In genomic region chr9:3030677-3031318, GRCm38 (mm10) we compare ENCODE assay signal across 12 mouse cellular contexts. TPM values are rescaled to one million over a fixed set of nuclear protein-coding genes. Genes with fewer than 3 reads are reported as not detected.
DNase-seq lines count a peak whose midpoint lies in the region; ATAC-seq lines count a peak whose summit lies in the region.
"Not testable (repeated sequence)": the region's sequence is repeated elsewhere in the genome, so short reads cannot be mapped to it uniquely, and the experiment has no call there.
"Had no signal": no experiment of that assay in that cellular context is flagged by ENCODE, and none has a peak within 500 bp of the region (broad histone marks: within the 10 kb centered on the region; RNA-seq: fewer than 3 reads in every experiment).

No protein-coding gene starts in this region.

- not testable (repeated sequence) for H3K36me3 ChIP-seq in forebrain, embryonic 13.5 days (ENCODE audit: poor library complexity, severe bottlenecking); hindbrain, embryonic 12.5 days; limb, embryonic 10.5 days

- not testable (repeated sequence) for H3K4me1 ChIP-seq in forebrain, embryonic 13.5 days; hindbrain, embryonic 12.5 days; limb, embryonic 10.5 days

- not testable (repeated sequence) for H3K27me3 ChIP-seq in forebrain, embryonic 13.5 days; hindbrain, embryonic 12.5 days; limb, embryonic 10.5 days (ENCODE audit: low read depth, poor library complexity, severe bottlenecking)

- H3K27ac ChIP-seq in forebrain, embryonic 13.5 days; hindbrain, embryonic 12.5 days; limb, embryonic 10.5 days: not testable (repeated sequence)

- 57% methylated on average over 2 of the region's 10 CpGs for WGBS in forebrain, embryonic 13.5 days
- 59% methylated on average over 2 of the region's 10 CpGs for WGBS in hindbrain, embryonic 12.5 days
- 61% methylated on average over 2 of the region's 10 CpGs for WGBS in limb, embryonic 10.5 days

- H3K4me3 ChIP-seq in forebrain, embryonic 13.5 days; hindbrain, embryonic 12.5 days; limb, embryonic 10.5 days: not testable (repeated sequence)

- peak; percentile 82 for DNase-seq in NIH3T3 (ENCODE audit: low read depth)
- DNase-seq in embryo, embryonic 10 days (ENCODE audit: low spot score), result peak; percentile 88
- peak; percentile 70 for DNase-seq in limb, embryonic 10.5 days (ENCODE audit: low spot score)
- DNase-seq in mesoderm, embryonic 11.5 days (ENCODE audit: low read depth, low spot score), result peak; percentile 97
- DNase-seq in retina, postnatal 1 day, result peak; percentile 93

- not testable (repeated sequence) for H3K4me2 ChIP-seq in forebrain, embryonic 13.5 days; hindbrain, embryonic 12.5 days (replicated peaks)

- 0 out of 2 replicates have a peak, but pooled peaks have one; percentile 48 for ATAC-seq in forebrain, embryonic 13.5 days
- 0 out of 2 replicates have a peak, but pooled peaks have one; percentile 45 for ATAC-seq in hindbrain, embryonic 12.5 days (ENCODE audit: low FRiP score)

- H3K9ac ChIP-seq in forebrain, embryonic 13.5 days; hindbrain, embryonic 12.5 days: not testable (repeated sequence)

- H3K9me3 ChIP-seq in forebrain, embryonic 13.5 days (replicated peaks); hindbrain, embryonic 12.5 days (replicated peaks); limb, embryonic 10.5 days (replicated peaks): not testable (repeated sequence)

RNA-seq across cellular contexts. Expression of gene Gm17535, which starts 3.6 kb away (rescaled TPM):
- not detected in 2 replicates for polyA plus RNA-seq in forebrain, embryonic 13.5 days (2015; fragmentation: Nextera tagmentation; extraction: Ambion mirVana)
- polyA plus RNA-seq in hindbrain, embryonic 12.5 days (2016; fragmentation: Nextera tagmentation; extraction: Ambion mirVana), result not detected in 2 replicates
- not detected in 2 replicates for polyA plus RNA-seq in limb, embryonic 10.5 days (2016; fragmentation: Nextera tagmentation; extraction: Ambion mirVana)
- polyA plus RNA-seq: forebrain, embryonic 16.5 days; kidney, embryonic 15.5 days; liver, embryonic 12.5 days; stomach, embryonic 14.5 days; urinary bladder, adult 2 months had no signal

RNA-seq across cellular contexts. Expression of gene Gm10717, which starts 5.6 kb away (rescaled TPM):
- polyA plus RNA-seq in forebrain, embryonic 13.5 days (2015; fragmentation: Nextera tagmentation; extraction: Ambion mirVana), result 0.58 and 0.65 TPM in 2 replicates
- 0.90 and 1.5 TPM in 2 replicates for polyA plus RNA-seq in hindbrain, embryonic 12.5 days (2016; fragmentation: Nextera tagmentation; extraction: Ambion mirVana)
- polyA plus RNA-seq in limb, embryonic 10.5 days (2016; fragmentation: Nextera tagmentation; extraction: Ambion mirVana), result not detected in 2 replicates
- polyA plus RNA-seq: forebrain, embryonic 16.5 days; liver, embryonic 12.5 days; urinary bladder, adult 2 months had no signal

RNA-seq across cellular contexts. Expression of gene Gm10715, which starts 5.9 kb away (rescaled TPM):
- polyA plus RNA-seq in forebrain, embryonic 13.5 days (2015; fragmentation: Nextera tagmentation; extraction: Ambion mirVana), result not detected in 2 replicates
- polyA plus RNA-seq in hindbrain, embryonic 12.5 days (2016; fragmentation: Nextera tagmentation; extraction: Ambion mirVana), result not detected in 2 replicates
- not detected in 2 replicates for polyA plus RNA-seq in limb, embryonic 10.5 days (2016; fragmentation: Nextera tagmentation; extraction: Ambion mirVana)
- polyA plus RNA-seq: forebrain, embryonic 16.5 days; kidney, embryonic 15.5 days; liver, embryonic 12.5 days; stomach, embryonic 14.5 days; urinary bladder, adult 2 months had no signal

RNA-seq across cellular contexts. Expression of gene Gm10718, which starts 7.5 kb away (rescaled TPM):
- 0.69 and 2.1 TPM in 2 replicates for polyA plus RNA-seq in forebrain, embryonic 13.5 days (2015; fragmentation: Nextera tagmentation; extraction: Ambion mirVana)
- not detected in 2 replicates for polyA plus RNA-seq in hindbrain, embryonic 12.5 days (2016; fragmentation: Nextera tagmentation; extraction: Ambion mirVana)
- not detected in 2 replicates for polyA plus RNA-seq in limb, embryonic 10.5 days (2016; fragmentation: Nextera tagmentation; extraction: Ambion mirVana)
- polyA plus RNA-seq: forebrain, embryonic 16.5 days; liver, embryonic 12.5 days; urinary bladder, adult 2 months had no signal

RNA-seq across cellular contexts. Expression of gene Gm10719, which starts 13.6 kb away (rescaled TPM):
- 0.72 TPM in 1 of 2 replicates, not detected in the other for polyA plus RNA-seq in forebrain, embryonic 13.5 days (2015; fragmentation: Nextera tagmentation; extraction: Ambion mirVana)
- polyA plus RNA-seq in hindbrain, embryonic 12.5 days (2016; fragmentation: Nextera tagmentation; extraction: Ambion mirVana), result 0.61 and 0.63 TPM in 2 replicates
- polyA plus RNA-seq in limb, embryonic 10.5 days (2016; fragmentation: Nextera tagmentation; extraction: Ambion mirVana), result not detected in 2 replicates
- polyA plus RNA-seq: forebrain, embryonic 16.5 days; kidney, embryonic 15.5 days; liver, embryonic 12.5 days; urinary bladder, adult 2 months had no signal
